Mouse (Mus musculus): ENCODE measurements around the gene Btnl10. TPM values are rescaled to one million over a fixed set of nuclear protein-coding genes. Genes with fewer than 3 reads are reported as not detected.

Btnl10 gene
- polyA plus RNA-seq, 1 experiment from 2014 or later: not detected

- Histone ChIP-seq H3K36me3 (ENCODE audit: control insufficient read depth, insufficient read depth, low read length) (peaks cover 23% of the 10 kb centered on the region), H3K4me2 (ENCODE audit: low read length) (peak overlapping the region; percentile 85), H3K27me3 (replicated peaks; ENCODE audit: control insufficient read depth, insufficient read depth, low read length) (no peaks in the 10 kb centered on the region), H3K9ac (ENCODE audit: low read length) (no peak overlapping the region; the same call in 1 of the 2 replicates), H3K27ac (ENCODE audit: low read depth, low read length) (no peak overlapping the region), H3K4me1 (ENCODE audit: control insufficient read depth, insufficient read depth, low read length) (peaks cover 7% of the 10 kb centered on the region), H3K9me3 (replicated peaks; ENCODE audit: control insufficient read depth, low read length) (no peaks in the 10 kb centered on the region), H3K4me3 (ENCODE audit: low read depth, low read length) (peak overlapping the region; percentile 78)
- ATAC-seq: peak; percentile 38
- WGBS: 2% methylated on average over 8 of the region's 8 CpGs
- DNase-seq (ENCODE audit: low spot score): no peak
These were observed 13.3 kb upstream of the Btnl10 start for GRCm38 (mm10) chr11:58904410-58904718.

GRCm38 (mm10) chr11:58904838-58905237, 12.9 kb upstream of the Btnl10 start:
- Histone ChIP-seq H3K4me2 (ENCODE audit: low read length) (peak overlapping the region; percentile 85; the same call in 1 of the 2 replicates), H3K36me3 (ENCODE audit: control insufficient read depth, insufficient read depth, low read length) (peaks cover 19% of the 10 kb centered on the region), H3K9me3 (replicated peaks; ENCODE audit: control insufficient read depth, low read length) (no peaks in the 10 kb centered on the region), H3K27me3 (replicated peaks; ENCODE audit: control insufficient read depth, insufficient read depth, low read length) (no peaks in the 10 kb centered on the region), H3K4me1 (ENCODE audit: control insufficient read depth, insufficient read depth, low read length) (peaks cover 7% of the 10 kb centered on the region), H3K27ac (ENCODE audit: low read depth, low read length) (no peak overlapping the region), H3K9ac (ENCODE audit: low read length) (no peak overlapping the region), H3K4me3 (ENCODE audit: low read depth, low read length) (no peak overlapping the region)
- DNase-seq (ENCODE audit: low spot score) (peak; percentile 33), ATAC-seq (no peak)
- 45% methylated on average over 6 of the region's 6 CpGs for WGBS

GRCm38 (mm10) chr11:58913776-58914175, 3.9 kb upstream of the Btnl10 start:
- H3K4me1 ChIP-seq (ENCODE audit: control insufficient read depth, insufficient read depth, low read length): no peaks in the 10 kb centered on the region
- no peak overlapping the region for H3K27ac ChIP-seq (ENCODE audit: low read depth, low read length)
- H3K9ac ChIP-seq (ENCODE audit: low read length): no peak overlapping the region
- DNase-seq (ENCODE audit: low spot score): no peak
- no peak overlapping the region for H3K4me3 ChIP-seq (ENCODE audit: low read depth, low read length)
- H3K4me2 ChIP-seq (ENCODE audit: low read length): peak overlapping the region; percentile 53; the same call in 1 of the 2 replicates
- no peak for ATAC-seq
- H3K36me3 ChIP-seq (ENCODE audit: control insufficient read depth, insufficient read depth, low read length): no peaks in the 10 kb centered on the region
- H3K27me3 ChIP-seq (replicated peaks; ENCODE audit: control insufficient read depth, insufficient read depth, low read length): no peaks in the 10 kb centered on the region
- H3K9me3 ChIP-seq (replicated peaks; ENCODE audit: control insufficient read depth, low read length): no peaks in the 10 kb centered on the region
- 87% methylated on average over 1 of the region's 1 CpGs for WGBS

GRCm38 (mm10) chr11:58914461-58915028, 3.2 kb upstream of the Btnl10 start:
- Histone ChIP-seq H3K4me2 (ENCODE audit: low read length) (peak overlapping the region; percentile 53), H3K36me3 (ENCODE audit: control insufficient read depth, insufficient read depth, low read length) (no peaks in the 10 kb centered on the region), H3K4me3 (ENCODE audit: low read depth, low read length) (peak overlapping the region; percentile 19; the same call in 1 of the 2 replicates), H3K27ac (ENCODE audit: low read depth, low read length) (no peak overlapping the region), H3K4me1 (ENCODE audit: control insufficient read depth, insufficient read depth, low read length) (no peaks in the 10 kb centered on the region), H3K27me3 (replicated peaks; ENCODE audit: control insufficient read depth, insufficient read depth, low read length) (no peaks in the 10 kb centered on the region), H3K9me3 (replicated peaks; ENCODE audit: control insufficient read depth, low read length) (no peaks in the 10 kb centered on the region), H3K9ac (ENCODE audit: low read length) (peak overlapping the region; percentile 57)
- ATAC-seq: peak; percentile 40
- WGBS: 21% methylated on average over 17 of the region's 17 CpGs
- peak; percentile 75 for DNase-seq (ENCODE audit: low spot score)

- Histone ChIP-seq H3K4me2 (ENCODE audit: low read length) (no peak overlapping the region), H3K4me3 (ENCODE audit: low read depth, low read length) (no peak overlapping the region), H3K27ac (ENCODE audit: low read depth, low read length) (no peak overlapping the region), H3K9ac (ENCODE audit: low read length) (no peak overlapping the region), H3K27me3 (replicated peaks; ENCODE audit: control insufficient read depth, insufficient read depth, low read length) (no peaks in the 10 kb centered on the region), H3K4me1 (ENCODE audit: control insufficient read depth, insufficient read depth, low read length) (no peaks in the 10 kb centered on the region), H3K9me3 (replicated peaks; ENCODE audit: control insufficient read depth, low read length) (no peaks in the 10 kb centered on the region), H3K36me3 (ENCODE audit: control insufficient read depth, insufficient read depth, low read length) (no peaks in the 10 kb centered on the region)
- 57% methylated on average over 14 of the region's 14 CpGs for WGBS
- DNase-seq (ENCODE audit: low spot score) (peak; percentile 38), ATAC-seq (no peak)
These were observed 596 bp upstream of the Btnl10 start for GRCm38 (mm10) chr11:58916879-58917744.

GRCm38 (mm10) chr11:58918759-58919158, 1.1 kb downstream of the Btnl10 start:
- H3K27ac ChIP-seq (ENCODE audit: low read depth, low read length): no peak overlapping the region
- H3K36me3 ChIP-seq (ENCODE audit: control insufficient read depth, insufficient read depth, low read length): no peaks in the 10 kb centered on the region
- H3K4me1 ChIP-seq (ENCODE audit: control insufficient read depth, insufficient read depth, low read length): no peaks in the 10 kb centered on the region
- 66% methylated on average over 5 of the region's 5 CpGs for WGBS
- DNase-seq (ENCODE audit: low spot score) (no peak), ATAC-seq (no peak)
- no peak overlapping the region for H3K4me3 ChIP-seq (ENCODE audit: low read depth, low read length)
- H3K9me3 ChIP-seq (replicated peaks; ENCODE audit: control insufficient read depth, low read length): no peaks in the 10 kb centered on the region
- H3K27me3 ChIP-seq (replicated peaks; ENCODE audit: control insufficient read depth, insufficient read depth, low read length): no peaks in the 10 kb centered on the region
- H3K4me2 ChIP-seq (ENCODE audit: low read length): no peak overlapping the region
- H3K9ac ChIP-seq (ENCODE audit: low read length): no peak overlapping the region

GRCm38 (mm10) chr11:58922420-58922819, 4.7 kb downstream of the Btnl10 start:
- no peak overlapping the region for H3K4me2 ChIP-seq (ENCODE audit: low read length)
- WGBS: 85% methylated on average over 9 of the region's 9 CpGs
- ATAC-seq: no peak

GRCm38 (mm10) chr11:58926651-58927050, 8.9 kb downstream of the Btnl10 start:
- Histone ChIP-seq H3K9me3 (replicated peaks; ENCODE audit: control insufficient read depth, low read length) (no peaks in the 10 kb centered on the region), H3K4me2 (ENCODE audit: low read length) (no peak overlapping the region), H3K27me3 (replicated peaks; ENCODE audit: control insufficient read depth, insufficient read depth, low read length) (no peaks in the 10 kb centered on the region), H3K9ac (ENCODE audit: low read length) (no peak overlapping the region), H3K27ac (ENCODE audit: low read depth, low read length) (no peak overlapping the region), H3K4me3 (ENCODE audit: low read depth, low read length) (no peak overlapping the region), H3K36me3 (ENCODE audit: control insufficient read depth, insufficient read depth, low read length) (peaks cover 9% of the 10 kb centered on the region), H3K4me1 (ENCODE audit: control insufficient read depth, insufficient read depth, low read length) (no peaks in the 10 kb centered on the region)
- DNase-seq (ENCODE audit: low spot score) (no peak), ATAC-seq (no peak)
- WGBS: 94% methylated on average over 2 of the region's 3 CpGs

More at GRCm38 (mm10) chr11:58922420-58922819, 4.7 kb downstream of the Btnl10 start:
- no peaks in the 10 kb centered on the region for H3K4me1 ChIP-seq (ENCODE audit: control insufficient read depth, insufficient read depth, low read length)
- H3K27ac ChIP-seq (ENCODE audit: low read depth, low read length): no peak overlapping the region
- no peaks in the 10 kb centered on the region for H3K27me3 ChIP-seq (replicated peaks; ENCODE audit: control insufficient read depth, insufficient read depth, low read length)
- H3K36me3 ChIP-seq (ENCODE audit: control insufficient read depth, insufficient read depth, low read length): no peaks in the 10 kb centered on the region
- no peak for DNase-seq (ENCODE audit: low spot score)
- no peak overlapping the region for H3K4me3 ChIP-seq (ENCODE audit: low read depth, low read length)
- no peak overlapping the region for H3K9ac ChIP-seq (ENCODE audit: low read length)
- no peaks in the 10 kb centered on the region for H3K9me3 ChIP-seq (replicated peaks; ENCODE audit: control insufficient read depth, low read length)

- no peaks in the 10 kb centered on the region for H3K9me3 ChIP-seq (replicated peaks; ENCODE audit: control insufficient read depth, low read length)
- H3K27ac ChIP-seq (ENCODE audit: low read depth, low read length): no peak overlapping the region
- no peaks in the 10 kb centered on the region for H3K27me3 ChIP-seq (replicated peaks; ENCODE audit: control insufficient read depth, insufficient read depth, low read length)
- no peak overlapping the region for H3K4me3 ChIP-seq (ENCODE audit: low read depth, low read length)
- no peak overlapping the region for H3K9ac ChIP-seq (ENCODE audit: low read length)
- H3K4me2 ChIP-seq (ENCODE audit: low read length): no peak overlapping the region
- ATAC-seq: no peak
- H3K4me1 ChIP-seq (ENCODE audit: control insufficient read depth, insufficient read depth, low read length): no peaks in the 10 kb centered on the region
- DNase-seq (ENCODE audit: low spot score): no peak
- H3K36me3 ChIP-seq (ENCODE audit: control insufficient read depth, insufficient read depth, low read length): peaks cover 13% of the 10 kb centered on the region
- 80% methylated on average over 2 of the region's 2 CpGs for WGBS
These were observed 9.3 kb downstream of the Btnl10 start for GRCm38 (mm10) chr11:58927053-58927452.
